Mouse (Mus musculus) natural killer cell, adult 2 months (primary cell): ENCODE data around the gene Arl15.

Experiments
- DNase-seq, 2 experiments: peaks; one replicate each; pipeline ENCODE4 v3.0.0; 2022; ENCODE audit warnings: low spot score in 2 of 2

Arl15 gene

GRCm38 (mm10) chr13:113986864-113987562, 192.7 kb downstream of the Arl15 start:
- DNase-seq, result no peak

- DNase-seq, result no peak
Observed at GRCm38 (mm10) chr13:113990247-113990646, 195.9 kb downstream of the Arl15 start.

DNA sequence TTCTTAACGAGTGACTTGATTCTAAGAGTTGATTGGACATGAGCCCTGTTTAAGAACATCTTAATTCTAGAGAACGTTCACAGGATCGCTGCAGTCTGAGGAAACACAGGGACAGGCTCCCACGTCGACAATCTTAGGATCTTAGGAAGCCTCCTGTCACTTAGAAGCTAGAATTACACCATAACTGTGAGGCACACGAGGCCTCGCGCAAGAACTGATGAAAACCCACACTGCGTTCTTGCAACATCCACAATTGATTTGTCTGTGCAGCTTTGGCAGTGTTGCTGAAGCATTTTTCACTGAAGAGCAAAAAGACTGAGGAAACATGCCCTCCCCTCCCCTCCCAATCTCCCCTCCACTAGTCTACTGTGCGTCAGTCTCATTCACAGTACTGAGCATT, 196.4 kb downstream of the Arl15 start:
- DNase-seq, result no peak

- DNase-seq, result no peak
Observed at GRCm38 (mm10) chr13:113993066-113993465, 198.8 kb downstream of the Arl15 start.

DNA sequence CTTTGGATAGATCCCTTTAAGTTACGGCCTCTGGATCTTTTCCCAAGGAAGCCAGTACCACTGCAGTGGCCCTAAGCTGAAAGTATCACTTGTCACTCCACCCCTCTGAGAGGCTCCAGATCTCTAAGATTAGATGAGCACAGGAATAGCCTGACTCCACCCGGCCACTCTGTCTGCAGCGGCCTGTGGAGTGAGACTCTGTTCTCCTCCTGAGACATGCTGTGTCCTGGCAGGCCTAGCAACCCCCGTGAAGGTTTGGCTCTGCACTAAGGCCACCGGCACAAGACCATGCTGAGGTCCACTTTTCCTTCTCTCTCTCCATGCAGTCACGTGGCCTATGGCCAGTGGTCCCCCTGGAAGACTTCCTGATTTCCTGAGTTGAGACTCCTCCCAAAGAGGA, 200.3 kb downstream of the Arl15 start:
- no peak for DNase-seq

DNA sequence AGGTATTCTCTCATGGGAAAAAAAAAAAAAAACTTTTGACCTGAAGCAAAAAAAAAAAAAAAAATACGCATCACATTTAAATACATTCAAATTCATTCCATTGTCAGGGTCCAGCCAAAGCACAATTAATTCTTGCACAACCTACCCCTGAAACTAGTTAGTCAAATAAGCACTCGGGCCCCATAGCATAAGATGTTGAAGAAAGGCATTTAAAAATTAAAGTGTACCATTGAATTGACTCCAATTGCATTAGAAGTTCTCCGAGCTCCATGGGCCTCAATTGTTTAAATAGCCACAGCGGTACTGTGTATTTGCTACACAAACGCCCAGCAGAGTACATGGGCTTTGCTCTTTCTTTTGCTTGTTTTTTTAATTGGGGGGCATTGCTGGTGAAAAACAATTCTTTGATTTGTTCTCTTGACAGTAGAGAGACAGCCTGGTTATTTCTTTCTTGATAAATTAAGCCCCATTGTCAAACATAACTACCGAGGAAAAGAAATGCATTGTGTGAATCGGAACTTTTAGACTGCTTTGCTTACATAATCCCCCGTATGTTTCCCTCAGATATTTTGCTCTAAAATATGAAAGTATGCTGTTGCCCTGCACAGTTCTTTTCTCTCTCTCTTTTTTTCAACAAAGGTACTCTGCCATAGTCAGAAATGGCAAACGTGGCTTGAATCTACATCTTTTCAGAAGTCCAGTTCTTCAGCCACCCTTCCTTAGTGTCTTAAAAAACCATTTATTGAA, 201.4 kb downstream of the Arl15 start:
- DNase-seq, result no peak

DNA sequence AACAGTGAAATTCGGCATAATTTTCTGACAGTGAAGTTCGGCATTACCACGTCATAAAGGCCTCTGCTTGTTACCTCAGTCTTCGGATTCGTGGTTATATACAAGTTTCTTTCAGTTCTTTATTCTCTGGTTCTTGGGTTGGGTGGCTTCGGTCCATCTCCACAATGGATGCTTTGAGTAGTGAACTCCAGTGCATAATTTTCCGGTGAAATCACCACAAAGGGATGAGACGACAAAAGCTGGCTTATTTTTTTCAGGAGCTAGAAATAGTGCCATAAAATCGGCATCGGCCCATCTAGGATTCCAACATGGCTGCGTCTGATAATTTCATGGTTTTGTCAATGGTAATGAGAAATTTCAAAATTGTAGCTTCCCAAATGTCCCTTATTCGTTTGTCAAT, 204.5 kb downstream of the Arl15 start:
- DNase-seq, result no peak

DNA sequence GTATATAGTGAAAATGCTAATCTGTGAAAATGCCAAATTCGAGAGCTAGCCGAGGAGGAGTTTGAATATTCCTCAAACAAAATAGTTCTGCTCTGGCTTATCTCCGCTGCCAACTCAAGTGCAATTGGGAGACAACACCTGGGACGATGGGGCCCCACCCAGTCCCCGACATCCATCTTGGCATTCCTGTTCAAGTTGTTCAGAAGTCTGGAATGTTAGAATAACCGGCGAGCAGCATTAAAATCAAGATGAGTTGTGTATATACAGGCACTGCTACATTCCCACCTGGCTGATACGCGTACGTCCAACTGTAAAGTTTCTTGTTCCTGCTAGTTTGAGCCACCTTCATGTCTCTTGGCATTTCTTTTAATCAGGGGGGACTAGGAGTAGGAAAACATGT, 209.2 kb downstream of the Arl15 start:
- no peak for DNase-seq

- no peak for DNase-seq
Observed at GRCm38 (mm10) chr13:114004191-114004590, 209.9 kb downstream of the Arl15 start.

GRCm38 (mm10) chr13:114009786-114010185, 215.5 kb downstream of the Arl15 start:
- no peak for DNase-seq

- no peak for DNase-seq
Observed at GRCm38 (mm10) chr13:114010521-114010920, 216.2 kb downstream of the Arl15 start.

DNA sequence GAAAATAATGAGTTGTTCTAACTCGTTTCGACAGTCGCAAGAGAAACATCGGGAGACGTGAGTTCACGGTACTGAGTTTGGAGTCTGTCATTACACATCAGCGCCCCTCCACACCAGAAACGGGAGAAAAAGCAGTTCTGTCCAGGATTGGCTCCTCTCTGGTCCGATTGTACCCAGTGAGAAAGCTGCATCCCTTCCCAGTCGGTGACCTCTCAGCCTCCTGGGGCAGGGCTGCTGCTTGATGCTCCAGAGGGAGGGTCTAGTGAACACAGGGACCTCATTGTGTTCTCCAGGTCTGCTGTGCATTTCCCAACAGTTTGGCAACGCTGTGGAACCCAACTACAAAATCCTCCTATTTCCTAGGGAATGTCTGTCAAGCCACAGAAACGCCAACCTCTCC, 216.7 kb downstream of the Arl15 start:
- DNase-seq, result no peak

DNA sequence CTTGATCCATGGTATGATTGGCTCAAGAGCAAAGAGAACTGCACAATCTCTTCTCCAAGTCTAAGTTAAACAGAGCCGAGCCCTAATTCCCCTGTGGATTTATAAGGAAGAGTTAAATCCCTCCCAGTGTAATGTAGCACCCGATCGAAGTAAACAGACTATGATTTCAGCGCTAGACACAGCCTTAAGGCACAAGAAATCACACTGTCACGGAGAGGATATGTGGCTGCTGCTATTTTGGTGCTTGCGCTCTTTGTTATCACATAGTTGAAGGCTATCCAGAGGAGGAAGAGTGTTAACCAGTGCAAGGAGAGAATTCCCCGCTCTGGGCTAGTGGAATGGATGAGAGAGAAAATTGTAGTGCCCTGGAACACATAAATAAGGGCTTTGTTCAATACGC, 223.6 kb downstream of the Arl15 start:
- no peak for DNase-seq

- DNase-seq, result no peak
Observed at GRCm38 (mm10) chr13:114023541-114023940, 229.2 kb downstream of the Arl15 start.

GRCm38 (mm10) chr13:114026306-114026705, 232.0 kb downstream of the Arl15 start:
- DNase-seq, result no peak

DNA sequence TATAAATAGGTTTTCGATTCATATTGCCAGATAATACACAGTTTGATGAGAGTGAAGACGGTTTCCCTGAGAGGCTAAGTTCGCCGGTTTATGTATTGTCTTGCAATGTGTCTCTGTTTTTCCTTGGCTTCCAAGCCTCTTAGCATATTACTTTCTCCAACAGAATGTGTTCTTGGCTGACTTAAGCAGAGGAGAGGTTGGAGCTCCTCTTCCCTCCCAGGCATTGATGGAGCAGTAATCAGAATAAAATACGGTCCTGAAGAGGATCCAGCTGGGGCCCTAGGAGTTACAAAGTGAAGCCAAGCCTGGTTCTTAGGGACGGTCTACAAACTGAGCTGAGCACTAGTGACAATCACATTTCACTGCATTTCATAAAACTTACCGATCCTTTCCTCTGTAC, 232.4 kb downstream of the Arl15 start:
- DNase-seq, result no peak

DNA sequence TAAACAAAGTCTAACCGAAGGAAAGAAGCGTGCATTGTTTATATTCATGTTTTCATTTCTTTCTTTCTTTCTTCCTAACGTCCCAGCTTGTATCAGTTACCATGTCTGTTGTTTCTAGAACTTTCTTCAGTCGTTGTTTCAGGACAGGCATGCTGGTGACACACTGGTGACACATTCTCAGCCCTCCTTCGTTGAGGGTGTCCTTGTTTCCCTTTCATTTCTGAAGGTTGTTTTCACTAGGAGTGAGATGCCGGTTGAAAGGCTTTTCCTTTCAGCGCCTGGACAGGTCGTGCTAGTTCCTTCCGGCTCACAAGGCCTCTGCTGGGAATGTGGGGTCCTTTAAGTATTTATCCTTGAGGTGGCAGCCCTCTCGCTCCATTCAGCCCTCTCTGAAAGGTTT, 253.8 kb downstream of the Arl15 start:
- DNase-seq, result no peak

DNA sequence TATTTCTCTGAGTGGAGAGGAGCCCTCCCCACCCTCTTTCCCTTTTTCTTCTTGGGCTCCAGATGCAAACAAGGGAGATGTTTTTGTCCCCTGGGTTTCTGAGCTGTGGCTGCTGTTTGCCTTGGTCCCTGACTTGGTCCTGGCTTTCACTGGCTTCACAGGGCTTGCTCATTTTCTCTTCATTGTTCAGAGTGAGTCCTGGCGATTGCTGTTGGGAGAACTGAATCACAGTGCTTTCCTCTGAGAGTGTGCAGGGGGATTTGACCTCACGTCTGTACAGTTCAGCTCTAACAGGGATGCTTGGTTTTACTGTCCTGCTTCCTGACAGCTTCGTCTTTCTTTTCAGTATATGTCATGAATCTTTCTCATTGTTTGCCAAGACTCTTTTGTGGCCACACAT, 254.4 kb downstream of the Arl15 start:
- no peak for DNase-seq

DNA sequence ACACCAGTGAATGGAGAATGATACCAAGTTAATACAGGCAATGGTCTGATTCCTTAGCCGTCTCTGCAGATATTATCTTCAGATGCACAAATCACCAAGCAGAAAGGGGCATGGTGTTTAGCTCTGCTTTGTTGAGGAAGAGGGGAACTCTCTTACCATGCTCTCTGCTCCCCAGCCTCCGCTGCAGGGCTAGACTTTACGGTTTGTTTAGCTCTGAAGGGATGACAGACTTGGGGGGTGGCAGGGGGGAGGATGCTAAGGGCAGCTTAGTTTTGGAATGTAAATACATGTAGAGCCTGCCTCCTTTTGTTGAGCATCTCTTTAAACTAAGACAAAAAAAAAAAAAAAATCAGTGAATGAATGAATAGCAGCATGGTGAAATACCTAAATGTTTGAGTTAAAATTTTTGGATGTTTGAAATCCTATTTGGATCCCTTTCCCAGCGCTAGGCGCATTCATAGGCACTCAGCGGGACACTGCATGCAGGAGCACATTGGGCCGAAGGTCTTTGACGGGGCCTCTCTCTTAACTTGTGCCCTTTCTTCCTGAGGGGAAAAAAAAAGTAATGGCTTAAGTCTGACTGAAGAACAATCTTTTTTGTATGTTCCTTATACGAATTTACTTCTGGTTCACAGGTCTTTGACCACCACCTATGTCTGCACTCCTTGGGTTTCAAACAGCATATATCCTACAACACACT, 257.0 kb downstream of the Arl15 start:
- DNase-seq, result no peak

DNA sequence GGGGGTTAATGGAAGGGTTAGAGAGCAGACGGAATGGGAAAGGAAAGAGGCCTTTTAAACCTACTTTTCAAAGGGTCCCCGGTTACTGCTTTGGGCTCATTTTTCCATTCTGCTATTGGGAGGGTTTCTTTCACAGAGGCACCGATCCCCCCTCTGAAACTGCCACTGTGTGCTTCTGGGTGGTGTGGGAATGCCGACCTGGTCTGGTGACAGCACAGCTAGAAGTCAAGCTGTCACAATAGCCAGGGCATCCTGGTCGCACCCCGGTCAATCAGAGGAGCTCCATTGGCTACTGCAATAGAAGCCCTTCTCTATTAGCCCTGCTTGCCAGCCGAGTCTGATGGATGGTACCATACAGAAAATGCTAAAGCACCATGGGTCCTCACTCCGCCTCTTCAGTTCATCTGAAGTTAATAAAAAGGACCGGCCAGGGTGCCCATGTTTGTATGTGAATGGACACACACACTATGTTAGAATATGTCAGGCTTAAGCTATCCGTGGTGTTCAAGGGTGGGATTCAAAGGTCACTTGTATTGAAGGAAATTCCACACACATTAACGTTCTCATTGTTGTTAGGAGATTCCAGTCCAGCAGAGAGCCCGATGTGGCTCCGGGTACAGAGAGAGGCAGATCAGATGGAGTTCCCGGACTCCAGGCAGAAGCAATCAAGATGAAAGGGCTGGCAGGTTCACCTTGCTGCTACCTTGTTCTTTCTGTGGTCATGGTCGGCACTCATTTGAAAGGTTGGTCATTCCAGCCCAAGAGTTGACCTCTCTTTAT, 258.3 kb downstream of the Arl15 start:
- no peak for DNase-seq

DNA sequence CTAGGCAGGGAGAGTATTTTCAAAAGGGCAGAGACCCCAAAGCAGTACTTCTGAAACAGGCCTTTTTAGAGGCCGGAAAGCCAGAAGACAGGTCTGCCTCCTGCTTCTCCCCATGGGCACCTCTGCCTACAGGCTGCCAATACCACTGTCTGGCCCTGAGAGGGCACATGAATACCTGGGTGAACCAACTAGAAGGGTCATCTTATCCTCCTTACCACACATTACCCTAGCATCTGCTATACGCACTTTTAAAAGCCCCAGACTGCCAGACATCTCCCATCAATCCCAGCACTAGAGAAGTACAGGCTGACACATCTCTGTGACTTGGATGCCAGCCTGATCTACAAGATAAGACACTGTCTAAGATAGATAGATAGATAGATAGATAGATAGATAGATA, 259.0 kb downstream of the Arl15 start:
- DNase-seq, result no peak

DNA sequence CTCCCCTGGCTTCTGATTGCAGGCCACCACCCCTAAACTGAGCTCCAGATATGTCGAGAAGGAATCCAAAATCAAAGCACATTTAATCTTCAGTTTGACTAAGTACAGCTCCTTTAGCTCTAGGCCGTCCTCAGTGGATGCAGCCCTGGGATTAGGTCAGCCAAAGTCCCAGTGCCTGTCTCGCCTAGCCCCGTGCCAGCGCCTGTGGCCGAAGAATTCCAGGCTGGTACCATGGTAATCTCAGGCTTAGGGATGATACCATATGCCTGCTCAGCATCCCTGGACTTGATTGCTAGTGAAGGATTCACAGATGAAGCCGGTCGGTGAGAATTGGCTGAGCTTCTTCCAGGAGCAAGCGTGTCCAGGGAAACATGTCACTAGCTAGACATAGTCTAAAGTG, 261.4 kb downstream of the Arl15 start:
- no peak for DNase-seq
